Mouse (Mus musculus) right cerebral cortex, adult 18-20 months (tissue): ENCODE results near the gene Itgb3.

Source experiments
- DNase-seq: peaks from one replicate; pipeline ENCODE4 v3.0.0; 2022; ENCODE audit warnings: mixed read lengths

The Itgb3 gene

DNA sequence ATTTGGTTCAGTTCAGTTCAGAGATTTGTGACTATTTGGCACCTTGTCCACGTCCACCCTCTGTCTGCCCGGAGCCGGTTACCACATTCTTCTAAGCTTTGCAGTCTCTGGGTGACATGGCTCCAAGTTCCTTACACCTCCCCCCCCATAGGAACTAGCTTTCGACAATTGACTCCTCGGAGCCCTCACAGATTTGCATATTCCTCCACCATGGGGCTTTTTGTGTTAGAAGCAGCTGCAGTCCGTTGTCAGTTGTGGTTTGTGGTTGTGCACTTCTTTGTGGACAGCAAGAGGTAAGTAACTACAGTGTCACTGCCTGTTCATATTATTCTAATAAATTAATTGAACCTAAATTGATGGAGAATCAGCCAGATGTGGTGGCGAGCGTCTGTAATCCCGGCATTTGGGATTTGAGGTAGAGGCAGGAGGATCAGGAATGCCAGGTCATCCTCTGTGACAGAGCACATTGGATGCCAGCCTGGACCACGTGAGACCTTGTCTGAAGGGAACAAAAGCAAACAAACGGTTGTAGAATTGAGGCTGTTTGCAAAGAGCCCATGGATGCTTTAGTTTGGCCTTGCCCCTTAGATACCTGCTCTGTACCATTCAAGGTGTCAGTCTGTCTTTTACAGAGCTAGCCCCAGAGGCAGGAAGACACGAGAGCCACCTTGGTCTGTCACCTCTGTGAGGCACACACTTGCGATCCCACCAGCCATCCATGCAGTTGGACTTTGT is 25.0 kb upstream of the Itgb3 start:
- no peak for DNase-seq

DNA sequence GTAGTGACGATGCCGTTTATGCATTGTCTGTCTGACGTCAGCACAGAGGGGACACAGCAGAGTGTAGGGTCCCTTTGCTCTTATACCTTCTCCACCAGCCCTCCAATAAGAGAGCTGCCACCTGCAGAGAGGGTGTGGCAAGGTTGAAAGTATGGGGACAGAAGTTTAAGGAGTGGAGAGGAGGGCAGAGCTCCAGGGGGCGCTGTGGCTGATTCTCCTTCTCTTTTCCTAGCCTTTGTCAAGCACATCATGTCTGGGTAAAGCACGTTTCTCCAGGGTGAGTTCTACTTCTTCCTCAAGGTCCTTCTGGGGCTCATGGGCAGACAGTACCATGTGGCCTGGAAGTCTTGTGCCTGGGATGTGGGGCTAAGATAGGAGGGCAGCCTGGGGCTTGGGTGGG is 22.3 kb upstream of the Itgb3 start:
- no peak for DNase-seq

DNA sequence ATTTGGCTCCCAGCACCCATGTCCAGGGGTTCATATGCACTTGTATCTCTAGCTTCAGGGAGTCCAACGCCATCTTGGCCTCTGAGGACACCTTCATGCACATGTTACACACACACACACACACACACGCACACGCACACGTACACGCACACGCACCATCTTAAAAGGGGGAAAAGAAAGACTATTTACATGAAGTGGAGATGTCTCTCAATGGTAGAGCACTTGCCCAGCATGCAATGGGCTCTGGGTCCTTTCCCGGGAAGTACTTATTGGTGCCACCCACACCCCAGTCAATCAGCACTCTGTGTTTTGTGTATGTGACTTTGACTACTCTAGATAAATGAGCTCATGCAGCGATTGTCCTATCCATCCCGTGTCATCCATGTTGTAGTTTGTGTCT is 19.9 kb upstream of the Itgb3 start:
- no peak for DNase-seq

DNA sequence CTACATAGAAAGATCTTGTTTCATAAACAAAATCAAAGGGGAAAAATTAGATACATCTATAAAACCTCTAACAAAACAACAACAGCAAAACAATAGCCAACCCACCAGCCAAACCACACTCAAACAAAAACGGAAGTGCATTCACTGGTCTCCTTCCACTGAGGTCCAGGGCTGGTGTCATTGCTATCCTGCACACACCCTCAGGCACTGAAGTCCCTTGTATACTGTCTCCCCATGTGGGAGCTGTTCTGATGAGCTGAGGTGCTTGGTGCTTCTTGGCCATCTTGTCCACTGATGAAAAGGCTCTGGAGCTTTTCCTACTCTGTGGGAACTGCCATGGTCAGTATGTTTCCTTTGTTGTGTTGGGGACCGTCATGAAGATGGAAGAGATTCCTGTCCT is 19.3 kb upstream of the Itgb3 start:
- DNase-seq, result no peak

DNA sequence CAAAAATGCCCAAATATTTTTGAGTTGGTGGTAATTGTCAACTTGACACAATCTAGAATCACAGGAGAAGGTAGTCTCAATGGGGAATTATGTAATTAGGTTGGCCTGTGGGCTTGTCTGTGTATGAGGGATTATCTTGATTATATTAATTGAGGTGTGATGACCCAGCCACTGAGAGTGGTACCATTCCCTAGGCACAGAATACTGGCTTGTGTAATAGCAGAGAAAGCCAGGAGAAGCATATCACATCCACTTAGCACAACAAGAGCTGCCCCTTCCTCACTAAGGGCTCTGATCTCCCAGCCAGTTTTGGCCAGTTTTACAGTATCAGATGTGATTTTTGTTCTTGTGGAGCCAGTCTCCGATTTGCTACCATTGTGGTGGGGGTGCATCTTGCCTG is 18.2 kb upstream of the Itgb3 start:
- no peak for DNase-seq

DNA sequence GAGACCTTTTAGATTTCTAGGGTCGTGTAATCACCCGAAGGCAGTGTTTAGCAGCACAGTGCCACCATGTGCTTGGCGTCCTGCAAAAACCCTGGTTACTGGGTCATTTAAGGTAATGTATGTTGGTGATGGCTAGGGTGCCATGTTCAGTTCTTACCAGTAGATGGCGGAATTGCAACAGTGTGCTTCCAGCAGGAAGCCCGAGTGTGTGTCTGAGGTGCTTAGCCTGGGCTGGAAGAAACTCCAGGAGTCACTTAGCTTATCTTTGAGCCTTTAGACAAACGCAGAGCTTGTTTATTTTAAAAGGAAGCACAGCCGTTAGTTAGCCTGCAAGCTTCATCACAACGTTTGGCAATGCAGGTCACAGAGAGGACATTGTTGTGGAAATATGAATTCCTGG is 17.7 kb upstream of the Itgb3 start:
- DNase-seq, result peak; percentile 82

DNA sequence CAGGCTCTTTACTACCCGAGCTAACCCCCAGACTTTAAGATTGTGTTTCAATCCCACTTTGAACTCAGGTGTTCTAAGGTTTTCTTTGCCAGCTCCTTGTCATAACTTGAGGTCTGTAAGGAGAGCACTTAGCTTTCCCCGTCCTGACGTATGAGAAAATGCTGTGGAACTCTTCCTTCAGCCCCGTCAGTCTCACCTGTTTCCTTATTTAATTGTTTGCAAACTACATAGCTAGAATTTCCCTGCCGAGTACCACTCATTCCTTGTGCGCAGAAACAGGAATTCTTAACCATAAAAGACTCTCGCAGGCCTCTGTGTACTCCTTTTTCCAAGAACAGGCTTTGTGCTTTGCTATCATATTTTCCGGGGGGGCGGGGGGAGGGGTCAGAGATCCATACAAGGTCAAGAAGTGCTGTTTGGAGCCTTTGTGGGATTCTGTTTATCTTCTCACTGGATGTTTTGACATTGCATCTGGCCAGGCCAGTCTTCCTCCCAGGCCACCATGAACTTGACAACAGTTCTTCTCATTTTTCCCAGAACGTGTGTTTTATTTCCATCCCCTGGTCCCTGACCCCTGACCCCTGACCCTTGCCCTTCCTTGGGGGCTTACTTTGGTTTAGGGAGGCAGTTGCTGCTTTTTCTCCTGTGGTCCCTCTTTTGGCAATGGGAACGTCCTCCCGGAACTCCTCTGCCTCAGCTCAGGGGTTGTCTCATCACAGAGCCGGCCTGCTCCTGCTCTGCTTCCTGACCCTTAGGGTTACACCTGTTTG is 15.5 kb upstream of the Itgb3 start:
- DNase-seq, result no peak

DNA sequence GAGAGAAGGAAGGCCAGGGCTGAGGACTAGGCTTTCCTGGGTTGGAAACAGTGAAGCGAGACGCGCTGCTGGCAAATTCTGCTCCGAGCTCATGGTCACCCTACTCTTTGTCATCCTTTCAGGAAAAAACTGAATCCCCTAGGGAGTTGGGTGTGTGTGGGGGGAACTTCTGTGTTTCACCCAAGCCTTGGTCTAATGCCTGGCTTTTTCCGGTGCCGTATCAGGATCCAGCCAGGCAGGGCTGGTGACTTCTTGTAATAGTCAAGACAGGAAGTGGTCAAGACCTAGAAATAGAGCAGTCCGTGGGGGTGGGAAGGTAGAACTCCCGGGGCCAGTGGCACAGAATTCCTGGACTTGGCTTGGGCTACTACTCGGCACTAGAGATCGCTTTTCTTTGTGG is 11.4 kb upstream of the Itgb3 start:
- DNase-seq, result no peak

DNA sequence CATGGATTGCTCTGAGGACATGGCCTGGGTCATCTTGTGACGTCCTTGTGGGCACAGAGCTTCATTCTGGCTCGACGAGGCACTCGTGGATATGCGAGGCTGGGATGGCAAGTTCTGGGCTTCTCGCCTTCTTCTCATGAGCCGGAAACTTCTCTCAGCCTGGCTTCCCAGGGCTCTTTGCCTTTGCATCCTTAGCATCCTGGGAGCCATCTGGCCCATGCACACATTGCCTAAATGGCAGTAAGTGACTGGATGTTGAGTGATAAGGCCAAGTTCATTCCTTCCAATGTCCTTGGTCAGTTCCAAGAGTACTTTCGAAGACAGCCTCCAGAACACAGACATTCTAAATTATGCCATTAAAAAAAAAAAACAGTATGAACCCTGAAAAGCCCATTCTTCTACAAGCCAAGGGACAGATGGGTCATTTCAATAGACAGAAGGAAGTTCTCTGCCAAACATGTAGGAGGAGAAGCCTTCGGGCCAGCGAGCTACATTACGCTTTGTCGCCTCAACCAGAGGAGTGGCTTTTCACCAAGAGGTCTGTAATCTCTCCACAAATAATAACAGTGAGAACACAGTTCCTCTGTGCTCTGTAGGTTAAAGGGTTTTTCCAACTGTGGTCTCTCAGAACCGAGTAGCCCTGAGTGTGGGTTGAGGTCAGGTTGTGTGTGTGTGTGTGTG is 8.4 kb upstream of the Itgb3 start:
- no peak for DNase-seq

DNA sequence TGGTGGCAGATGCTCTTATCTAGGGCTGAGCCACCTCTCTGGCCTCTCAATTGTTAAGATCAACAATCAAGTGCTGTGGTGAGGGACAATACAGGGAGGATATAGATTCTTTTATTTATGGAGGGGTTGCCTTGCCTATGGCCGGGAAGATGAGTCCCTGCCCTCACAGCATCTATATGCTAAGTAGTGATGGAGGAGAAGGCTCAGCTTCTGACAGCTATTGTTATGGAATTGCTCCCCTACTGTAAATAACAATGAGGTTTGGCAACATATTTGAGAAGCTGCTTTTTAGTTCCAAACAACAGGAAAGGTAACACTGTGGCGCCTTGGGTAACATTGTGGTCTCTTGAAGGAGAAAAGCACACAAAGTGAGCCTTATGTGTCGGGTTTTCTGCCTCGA is 7.1 kb upstream of the Itgb3 start:
- DNase-seq, result no peak

DNA sequence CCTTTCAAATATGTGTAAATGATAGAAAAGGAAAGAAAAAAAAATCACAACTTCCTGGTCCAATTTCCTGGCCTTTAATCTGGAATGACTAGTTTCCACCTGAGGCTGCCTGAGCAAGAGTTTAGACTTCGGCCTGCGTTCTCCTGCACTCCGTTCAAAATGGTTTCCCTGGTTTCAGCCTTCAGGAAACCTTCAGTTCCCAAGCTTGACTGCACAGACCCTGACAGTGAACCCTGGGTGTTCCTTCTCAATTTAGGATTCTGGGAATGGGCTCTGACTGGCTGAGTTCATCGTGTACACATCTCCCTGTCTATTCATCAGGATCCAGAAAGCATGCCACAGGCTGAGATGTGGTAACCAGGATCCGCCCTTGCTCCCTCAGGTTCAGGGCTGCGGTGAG is 3.6 kb upstream of the Itgb3 start:
- no peak for DNase-seq

DNA sequence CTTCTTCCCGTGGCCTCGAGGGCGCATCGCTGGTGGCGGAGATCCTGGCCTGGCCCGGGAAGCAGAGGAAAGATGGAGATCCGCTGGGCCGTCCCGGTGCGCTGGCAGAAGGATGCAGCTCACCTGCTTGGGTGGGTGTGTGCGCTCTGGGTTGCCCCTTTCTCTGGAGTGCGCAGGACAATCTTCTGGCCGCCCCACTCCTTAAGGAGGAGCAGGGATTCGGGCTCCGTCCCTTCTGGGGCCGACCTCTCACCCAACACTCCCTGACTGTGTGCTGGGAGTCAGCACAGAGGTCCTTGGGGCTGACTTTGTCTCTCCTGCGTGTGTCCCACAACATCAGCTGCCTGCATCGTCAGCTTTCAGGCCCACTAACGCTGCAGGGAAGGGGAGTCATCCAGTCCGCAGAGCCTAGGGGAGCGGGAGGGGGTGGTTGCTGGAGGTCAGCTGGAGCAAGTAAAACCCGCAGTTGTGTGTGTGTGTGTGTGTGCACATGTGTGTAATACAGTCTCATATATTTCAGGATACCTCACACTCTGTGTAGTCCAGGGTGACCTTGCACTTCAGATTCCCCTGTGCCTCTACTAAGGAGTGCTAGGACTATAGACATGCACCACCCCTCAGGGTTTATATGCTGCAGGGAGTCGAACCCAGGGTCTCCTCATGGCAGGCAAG is 585 bp downstream of the Itgb3 start:
- no peak for DNase-seq

DNA sequence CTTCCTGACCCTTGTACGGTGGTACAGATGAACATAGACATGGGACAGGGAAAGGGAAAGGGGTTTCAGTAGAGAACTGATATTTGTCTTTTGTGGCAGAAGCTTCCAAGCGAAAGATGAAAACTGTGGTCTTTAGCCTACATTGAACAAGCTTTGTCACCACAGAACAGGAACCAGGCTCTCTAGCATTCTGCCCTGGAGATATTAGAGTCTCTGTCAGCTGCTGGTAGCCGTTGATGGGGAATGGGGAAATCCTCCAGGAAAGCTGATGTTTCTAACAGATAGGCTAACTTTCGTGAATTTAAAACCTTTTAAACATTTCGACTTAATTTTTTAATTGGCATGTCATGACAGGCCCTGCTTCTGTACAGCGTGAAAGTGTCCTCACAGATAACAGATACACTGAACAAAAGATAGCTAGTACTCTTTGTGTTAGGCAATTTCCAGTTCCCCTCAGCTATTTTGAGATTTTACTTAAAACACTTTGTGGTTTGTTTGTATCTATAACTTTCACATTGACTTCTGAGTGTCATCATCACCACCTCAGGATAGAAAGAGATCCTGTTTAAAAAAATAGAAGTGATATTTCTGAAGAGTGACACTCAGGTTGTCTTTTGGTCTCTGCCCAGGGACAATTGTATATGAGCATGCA is 1.4 kb downstream of the Itgb3 start:
- no peak for DNase-seq

DNA sequence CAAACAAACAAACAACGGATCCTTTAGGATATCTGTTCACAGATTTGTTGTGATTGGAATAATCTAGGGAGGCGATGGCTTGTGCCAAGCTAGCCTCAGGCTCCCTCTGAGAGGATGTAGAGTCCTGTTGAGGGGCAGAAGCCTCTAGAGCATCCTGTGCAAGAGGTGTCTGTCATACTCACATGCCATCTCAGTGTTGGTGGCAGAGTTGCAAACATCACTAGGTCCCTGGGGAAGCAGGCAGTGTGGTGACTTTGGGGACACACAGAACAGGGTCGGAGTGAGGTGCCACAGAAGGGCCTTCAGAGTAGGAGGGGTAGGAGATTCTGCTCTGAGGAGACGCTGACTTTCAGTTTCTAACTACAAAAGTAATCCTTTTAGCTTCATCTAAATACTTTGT is 1.9 kb downstream of the Itgb3 start:
- no peak for DNase-seq

DNA sequence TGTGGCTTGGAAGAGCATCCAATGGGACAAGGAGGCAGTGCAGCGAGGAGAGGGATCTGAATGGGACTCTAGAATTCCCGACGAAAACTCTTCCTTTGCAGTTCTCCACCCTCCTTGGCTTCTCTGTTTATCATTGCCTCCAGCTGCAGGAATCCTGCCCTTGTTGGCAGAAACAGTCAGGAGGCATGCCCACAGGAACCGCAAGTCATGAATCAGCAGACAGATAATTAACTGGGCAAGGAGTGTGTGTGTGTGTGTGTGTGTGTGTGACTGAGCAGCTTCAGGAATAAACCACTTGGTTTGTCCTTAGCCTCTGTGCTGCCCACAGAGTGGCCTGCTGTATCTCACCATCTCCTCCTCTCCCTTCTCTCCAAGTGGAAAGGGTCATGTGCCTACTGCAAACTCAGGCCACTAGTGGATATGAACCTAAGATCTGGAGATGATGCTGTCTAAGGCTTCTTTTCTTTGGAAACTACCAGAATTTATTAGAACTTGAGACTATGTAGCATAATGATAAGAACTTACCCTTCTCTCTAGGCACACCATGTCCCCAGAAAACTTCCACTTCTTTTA is 3.9 kb downstream of the Itgb3 start:
- no peak for DNase-seq

DNA sequence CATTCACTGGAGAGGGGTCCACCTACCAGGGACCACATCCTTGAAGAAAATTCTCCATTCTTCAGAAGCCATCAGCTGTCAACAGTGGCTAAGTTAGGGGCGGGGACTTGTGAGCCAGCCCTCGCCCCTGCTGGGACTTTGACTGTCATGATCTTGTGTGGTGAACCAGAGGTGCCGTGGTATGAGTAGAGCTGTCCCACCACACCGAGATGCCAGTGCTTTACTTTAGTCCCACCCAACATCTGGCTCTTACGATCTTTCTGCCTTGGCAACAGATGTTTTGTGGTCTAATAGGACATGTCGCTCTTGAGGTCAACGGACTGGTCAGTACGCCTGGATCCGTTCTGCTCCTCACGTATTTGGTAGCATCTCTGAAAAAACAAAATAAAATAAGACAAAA is 5.8 kb downstream of the Itgb3 start:
- no peak for DNase-seq

DNA sequence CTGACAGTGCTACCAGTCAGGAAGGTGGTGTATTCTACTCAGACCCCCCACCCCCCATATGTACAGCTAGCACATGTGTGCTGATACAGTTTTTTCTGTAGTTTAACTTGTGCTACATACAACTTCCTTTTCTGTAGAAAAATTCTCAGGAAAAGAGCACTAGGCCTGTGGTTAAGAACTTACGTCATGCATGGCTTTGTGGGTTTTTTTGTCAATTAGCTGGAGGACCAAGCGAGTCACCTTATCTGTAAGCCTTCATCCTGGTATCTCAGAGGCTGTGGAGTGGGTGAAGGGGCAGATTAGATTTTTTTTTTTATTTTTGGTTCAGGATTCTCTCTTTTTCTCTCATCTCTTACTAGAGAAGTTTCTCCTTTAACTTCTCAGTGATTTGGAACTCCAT is 6.3 kb downstream of the Itgb3 start:
- DNase-seq, result no peak

DNA sequence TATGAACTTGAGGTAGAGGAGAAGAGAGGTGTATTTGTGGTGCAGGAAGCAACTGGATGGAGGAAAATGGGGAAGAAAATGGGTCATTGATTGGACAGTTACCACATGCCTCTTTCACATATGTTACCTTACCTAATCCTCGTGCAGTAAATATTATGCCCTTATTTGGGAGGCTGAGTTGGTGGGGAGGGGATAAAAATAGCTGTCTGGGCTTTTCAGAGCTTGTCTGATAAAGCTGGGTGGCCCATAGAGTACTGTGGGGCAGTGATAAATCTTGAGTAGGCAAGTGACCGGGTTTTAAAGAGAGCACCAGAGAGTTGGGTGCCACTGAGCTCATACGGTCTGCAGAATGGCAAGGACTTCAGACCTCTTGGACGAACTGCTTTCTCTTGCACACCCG is 8.4 kb downstream of the Itgb3 start:
- DNase-seq, result no peak

DNA sequence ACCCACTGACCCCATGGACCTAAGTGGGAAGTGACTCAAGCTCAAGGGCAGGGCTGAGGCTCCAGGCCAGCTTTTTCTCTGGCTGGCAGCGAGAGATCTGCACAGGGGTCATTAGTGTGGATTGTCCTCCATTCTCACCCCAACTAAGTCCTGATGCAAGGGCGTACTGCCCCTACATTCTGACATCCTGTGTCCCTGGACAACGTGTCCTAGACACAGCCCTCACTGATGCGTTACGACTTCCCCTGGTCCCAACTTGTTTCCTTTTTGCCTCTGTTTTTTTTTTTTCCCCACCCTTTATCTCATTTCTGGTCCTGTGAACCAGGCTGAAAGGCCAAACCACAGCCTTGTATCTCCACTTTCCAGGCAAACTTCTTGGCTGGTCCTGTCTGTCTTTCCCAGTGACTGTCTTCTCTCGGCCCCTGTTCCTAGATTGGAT is 10.9 kb downstream of the Itgb3 start:
- no peak for DNase-seq

DNA sequence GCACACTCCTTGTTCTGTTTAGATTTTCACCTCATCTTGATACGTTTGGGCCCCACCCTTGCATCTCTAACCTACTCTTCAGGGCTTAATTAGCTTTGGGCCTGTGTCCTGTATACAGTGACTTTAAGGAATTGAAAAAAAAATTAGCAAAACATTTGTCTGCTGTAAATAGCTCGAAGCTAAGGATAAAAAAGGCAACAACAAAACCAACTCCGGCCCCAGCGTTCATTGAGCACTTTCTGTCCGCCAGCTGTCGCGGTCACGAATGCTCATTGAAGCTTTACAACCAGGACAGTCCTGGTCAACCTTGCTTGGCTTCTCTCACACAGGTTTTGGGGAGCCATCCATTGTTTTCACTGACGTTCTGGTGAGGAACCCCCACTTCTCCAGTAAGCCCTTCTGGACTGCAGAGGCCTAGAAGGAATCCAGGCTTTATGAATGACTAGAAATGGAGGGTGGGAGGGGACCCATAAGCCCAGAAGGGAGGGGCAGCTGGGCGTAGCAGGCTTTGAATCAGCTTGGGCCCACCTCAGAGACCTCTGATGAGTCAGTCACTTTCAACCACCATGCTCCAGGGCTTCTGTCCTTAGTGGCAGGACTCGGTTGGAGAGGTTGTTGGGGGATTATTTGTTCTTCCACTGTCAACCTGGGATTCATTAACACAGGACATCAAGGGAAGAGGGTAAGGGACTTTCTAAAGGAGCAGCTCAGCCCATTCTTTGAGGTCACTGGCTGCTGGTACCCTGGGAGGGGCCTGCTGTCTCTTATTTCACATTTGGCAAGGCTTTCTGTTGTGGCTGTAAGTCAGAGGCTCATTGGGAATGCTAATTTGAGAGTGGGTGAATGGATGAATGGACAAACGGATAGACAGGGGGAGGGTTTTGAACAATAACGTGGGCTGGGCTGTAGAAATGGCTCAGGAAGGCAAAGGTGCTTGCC is 11.6 kb downstream of the Itgb3 start:
- DNase-seq, result no peak
